Mouse (Mus musculus) gastrocnemius, postnatal 25 days (tissue): ENCODE measurements at regions not wholly inside any gene's neighbourhood (a gene's known extent, or its start where the extent isn't known, plus 50 kb on each side); places are given as distances from the start of the nearest gene placed in this dataset.
"Not testable (repeated sequence)": the region's sequence is repeated elsewhere in the genome, so short reads cannot be mapped to it uniquely, and the experiment has no call there.

Source experiments
- DNase-seq: peaks from one replicate; pipeline ENCODE4 v3.0.0; 2022

- no peak for DNase-seq
Measured at GRCm38 (mm10) chr1:137221087-137222057, 261.1 kb upstream of the Nr5a2 start.

GRCm38 (mm10) chr1:137220226-137220625, 260.0 kb upstream of the Nr5a2 start:
- no peak for DNase-seq

DNA sequence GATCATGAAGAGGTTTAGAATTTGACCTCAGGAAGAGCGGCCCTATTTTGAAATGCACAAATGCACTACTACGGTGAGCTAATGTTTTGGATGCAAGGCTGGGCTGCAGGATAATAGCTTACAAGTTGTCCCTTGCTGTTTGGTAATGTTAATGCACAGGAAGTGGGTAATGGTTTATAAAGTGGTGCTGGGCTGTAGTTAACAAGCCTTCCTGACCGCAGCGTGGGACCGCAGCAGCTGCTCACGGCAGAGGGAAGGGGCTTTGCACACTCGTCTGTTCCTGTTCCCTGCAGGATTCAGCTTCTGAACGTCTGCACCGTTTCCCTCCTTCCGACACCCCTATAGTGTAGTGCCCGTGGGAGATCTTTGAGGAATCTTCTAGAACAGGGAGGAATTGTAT, 258.4 kb upstream of the Nr5a2 start:
- DNase-seq = no peak

- no peak for DNase-seq
Measured at GRCm38 (mm10) chr1:137218096-137218495, 257.8 kb upstream of the Nr5a2 start.

- no peak for DNase-seq
Measured at GRCm38 (mm10) chr1:137217206-137217605, 257.0 kb upstream of the Nr5a2 start.

DNA sequence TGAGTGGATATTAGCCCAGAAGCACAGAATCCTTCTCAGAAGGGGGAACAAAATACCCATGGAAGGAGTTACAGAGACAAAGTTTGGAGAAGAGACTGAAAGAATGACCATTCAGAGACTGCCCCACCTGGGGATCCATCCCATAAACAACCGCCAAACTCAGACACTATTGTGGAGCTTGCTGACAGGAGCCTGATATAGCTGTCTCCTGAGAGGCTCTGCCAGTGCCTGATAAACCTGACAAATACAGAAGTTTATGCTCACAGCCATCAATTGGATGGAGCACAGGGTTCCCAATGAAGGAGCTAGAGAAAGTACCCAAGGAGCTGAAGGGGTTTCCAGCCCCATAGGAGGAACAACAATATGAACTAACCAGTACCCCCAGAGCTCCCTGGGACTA, 254.1 kb upstream of the Nr5a2 start:
- not testable (repeated sequence) for DNase-seq

DNA sequence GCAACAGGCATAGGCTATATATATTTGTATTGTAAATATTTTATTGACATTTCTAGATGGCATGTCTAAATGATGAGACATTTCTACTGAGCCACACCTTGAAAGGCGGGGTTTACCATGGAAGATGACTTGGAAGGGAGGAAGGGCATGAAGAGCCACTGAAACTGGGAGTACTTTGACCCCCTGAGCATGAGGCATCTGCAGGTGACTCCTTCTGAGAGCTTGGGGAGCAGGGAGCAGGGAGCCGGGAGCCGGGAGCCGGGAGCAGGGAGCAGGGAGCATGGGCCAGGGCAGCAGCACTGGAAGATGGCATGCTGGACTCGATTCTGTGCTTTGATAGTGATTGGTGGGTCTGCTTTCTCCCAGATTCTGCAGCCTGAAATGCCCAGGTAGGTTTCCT, 253.5 kb upstream of the Nr5a2 start:
- DNase-seq = no peak

GRCm38 (mm10) chr1:137212856-137213255, 252.6 kb upstream of the Nr5a2 start:
- DNase-seq = no peak

- DNase-seq = no peak
Measured at GRCm38 (mm10) chr1:137204371-137204770, 244.1 kb upstream of the Nr5a2 start.

DNA sequence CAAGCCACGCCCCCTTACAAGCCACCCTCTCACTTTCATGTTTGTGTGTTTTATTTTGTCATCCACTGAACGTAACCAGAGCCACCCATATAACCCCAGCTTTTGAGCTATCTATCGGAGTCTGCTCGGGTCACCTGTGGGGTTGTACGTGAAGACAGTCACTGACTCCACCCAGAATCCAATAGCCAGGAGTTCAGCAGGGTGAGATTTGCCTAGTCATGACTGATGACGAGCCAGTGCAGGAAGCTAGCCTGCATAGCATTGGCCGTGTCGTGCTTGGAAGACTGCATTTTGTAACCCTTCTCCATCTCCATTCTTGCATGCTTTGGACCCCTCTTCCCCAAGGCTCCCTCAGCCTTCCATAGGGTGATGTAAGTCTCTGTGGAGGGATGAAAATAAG, 243.3 kb upstream of the Nr5a2 start:
- no peak for DNase-seq

- no peak for DNase-seq
Measured at GRCm38 (mm10) chr1:137200931-137201330, 240.7 kb upstream of the Nr5a2 start.

DNA sequence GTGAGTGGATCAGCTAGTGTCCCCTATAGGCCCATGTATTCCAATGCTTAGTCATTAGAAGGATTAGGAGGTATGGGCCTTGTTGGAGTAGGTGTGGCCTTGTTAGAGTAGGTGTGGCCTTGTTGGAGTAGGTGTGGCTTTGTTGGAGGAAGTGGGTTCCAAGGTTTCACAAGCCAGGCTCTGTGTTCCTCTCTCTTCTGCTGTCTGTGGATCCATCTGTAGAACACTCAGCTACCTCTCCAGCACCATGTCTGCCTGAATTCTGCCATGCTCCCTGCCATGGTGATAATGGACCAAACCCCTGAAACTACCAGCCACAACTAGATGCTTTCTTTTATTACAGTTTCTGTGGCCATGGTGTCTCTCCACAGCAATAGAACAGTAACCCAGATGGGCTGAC, 235.7 kb upstream of the Nr5a2 start:
- no peak for DNase-seq

DNA sequence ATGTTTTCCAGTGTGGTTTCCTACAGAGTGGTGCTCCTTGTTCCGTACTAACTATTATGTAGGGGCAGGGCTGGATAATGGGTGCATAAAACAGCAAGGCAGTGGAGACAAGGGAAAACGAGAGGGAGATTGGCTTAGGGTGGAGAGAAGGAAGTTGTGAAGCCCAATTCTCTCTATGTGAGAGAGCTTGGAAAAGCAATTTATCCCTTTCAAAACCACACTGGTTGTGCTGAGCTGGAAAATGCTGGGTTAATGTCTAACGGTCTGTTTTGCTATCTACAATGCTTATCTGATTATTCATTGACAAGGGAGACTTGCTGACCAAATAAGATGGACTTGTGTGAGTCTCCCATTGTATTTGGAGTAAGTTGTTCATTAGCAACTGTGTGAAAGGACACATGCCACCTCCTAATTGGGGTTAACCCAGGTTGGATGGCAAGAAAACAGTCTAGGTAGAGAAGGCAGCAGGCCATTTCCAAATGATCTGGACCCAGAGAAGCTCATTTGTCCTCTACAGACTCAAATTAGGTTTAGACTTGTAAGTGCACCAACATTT, 234.9 kb upstream of the Nr5a2 start:
- DNase-seq = no peak

DNA sequence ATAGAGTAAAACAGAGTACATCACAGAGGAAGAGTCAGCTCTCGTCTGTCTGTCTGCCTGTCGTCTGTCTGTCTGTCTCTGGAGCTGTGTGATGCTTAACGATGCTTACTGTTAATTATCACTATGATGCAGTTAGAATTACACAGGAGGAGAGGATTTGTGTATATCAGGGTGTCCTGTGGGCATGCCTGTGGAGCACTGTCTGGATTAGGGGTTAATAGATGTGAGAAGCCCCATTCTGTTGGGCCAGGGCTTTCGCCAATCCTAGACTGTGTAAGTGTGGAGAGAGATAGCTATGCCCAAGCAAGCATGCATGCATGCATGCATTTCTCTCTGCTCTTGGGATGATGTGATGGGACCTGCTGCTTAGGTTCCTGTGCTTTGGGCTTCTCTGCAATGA, 218.0 kb upstream of the Nr5a2 start:
- no peak for DNase-seq

DNA sequence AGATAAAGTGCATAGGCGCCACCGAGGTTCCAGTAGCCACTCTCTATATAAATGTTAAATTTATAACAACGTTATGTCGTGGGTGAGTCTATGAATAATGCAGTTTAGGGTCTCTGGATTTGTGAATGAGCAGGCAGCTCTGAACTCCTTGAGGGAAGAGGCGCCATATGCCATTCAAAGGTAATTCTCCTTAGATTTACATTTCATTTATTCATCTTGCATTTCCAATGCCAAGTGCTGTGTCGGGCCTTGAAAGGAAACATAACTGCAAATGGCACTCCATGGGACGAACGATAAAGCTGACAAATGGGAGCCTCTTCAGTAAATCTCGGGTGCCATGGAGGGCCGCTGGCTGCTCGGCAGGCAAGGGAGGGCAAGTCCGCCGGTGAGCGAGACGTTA, 216.4 kb upstream of the Nr5a2 start:
- no peak for DNase-seq

- no peak for DNase-seq
Measured at GRCm38 (mm10) chr1:137174081-137174480, 213.8 kb upstream of the Nr5a2 start.

DNA sequence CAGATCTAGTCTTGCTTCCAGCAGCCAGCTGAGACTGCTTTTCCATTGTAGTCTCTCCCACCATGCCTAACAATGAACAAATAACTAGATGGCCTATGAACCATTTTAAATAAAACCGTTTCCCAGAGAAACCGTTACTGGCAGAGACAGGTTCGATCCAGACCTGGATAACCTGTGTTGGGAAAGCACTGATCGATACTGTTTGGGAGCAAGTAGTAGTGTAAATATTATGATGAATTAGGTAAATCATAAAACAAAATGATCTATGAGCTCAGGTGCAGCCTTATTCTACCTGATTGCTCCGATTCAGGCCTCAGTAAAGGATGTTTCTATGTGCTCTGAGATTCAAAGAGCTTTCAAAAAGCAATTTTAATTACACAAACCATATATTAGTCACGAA, 211.9 kb upstream of the Nr5a2 start:
- no peak for DNase-seq

DNA sequence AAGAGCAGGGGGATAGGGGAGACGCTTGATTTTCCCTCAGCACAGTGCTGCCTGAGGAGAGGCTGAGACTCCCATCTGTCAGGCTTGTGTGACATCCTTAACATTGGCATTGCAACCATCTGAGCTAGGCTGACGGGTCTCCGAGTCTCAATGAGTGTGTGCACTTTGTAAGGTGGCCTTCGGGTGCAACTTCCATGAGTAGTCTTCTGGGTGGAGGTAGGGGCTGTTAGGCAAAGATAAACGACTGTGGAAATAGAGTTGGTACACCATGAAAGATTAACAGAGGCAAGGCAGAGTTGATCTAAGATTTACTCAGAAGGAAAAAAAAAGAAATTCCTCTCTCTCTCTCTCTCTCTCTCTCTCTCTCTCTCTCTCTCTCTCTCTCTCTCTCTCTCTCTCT, 211.2 kb upstream of the Nr5a2 start:
- no peak for DNase-seq

DNA sequence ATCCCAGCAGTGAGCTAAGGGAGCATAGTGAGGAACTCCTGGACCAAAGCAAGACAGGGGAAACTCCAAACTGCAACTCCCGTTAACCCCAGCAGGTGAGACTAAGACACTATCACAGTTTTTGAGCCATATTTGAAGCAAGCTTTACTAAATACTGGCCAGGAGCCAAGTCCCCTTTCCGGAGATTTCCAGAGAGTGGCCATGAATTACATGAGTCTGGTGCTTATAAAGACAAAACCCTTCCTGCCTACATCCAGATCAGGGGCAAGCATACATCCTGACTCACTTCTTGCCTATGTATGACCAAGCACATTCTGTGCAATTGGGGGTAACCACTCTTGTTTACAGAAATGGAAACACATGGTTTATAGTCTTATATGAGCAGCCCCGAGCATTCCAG, 187.6 kb upstream of the Nr5a2 start:
- DNase-seq = no peak

GRCm38 (mm10) chr1:137141879-137142570, 181.8 kb upstream of the Nr5a2 start:
- no peak for DNase-seq

- DNase-seq = no peak
Measured at GRCm38 (mm10) chr1:137141372-137141771, 181.1 kb upstream of the Nr5a2 start.

GRCm38 (mm10) chr1:137136156-137136555, 175.9 kb upstream of the Nr5a2 start:
- DNase-seq = no peak

DNA sequence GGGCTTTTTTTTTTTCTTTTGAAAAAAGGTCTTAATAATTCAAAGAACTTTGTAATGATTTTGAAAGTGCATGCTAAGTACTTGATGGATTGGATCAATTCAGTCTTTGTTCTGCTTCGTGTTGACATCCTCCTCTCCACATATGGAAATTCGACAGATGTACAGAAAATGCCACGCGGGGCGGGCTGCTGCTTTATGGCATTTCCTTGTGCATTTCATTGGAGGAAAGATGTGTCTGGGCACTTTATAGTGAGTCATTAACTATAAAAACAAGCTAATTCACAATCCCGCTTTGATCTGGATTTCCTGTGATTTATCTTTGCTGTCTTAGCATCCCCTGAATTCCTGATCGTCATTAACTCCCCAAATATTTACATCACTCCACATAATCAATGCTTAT, 173.5 kb upstream of the Nr5a2 start:
- no peak for DNase-seq
